Mouse (Mus musculus) CD4-positive naive resting alpha-beta T cell, adult 76 days (primary cell): Measurements from ENCODE around the gene Ccdc186. TPM values are rescaled to one million over a fixed set of nuclear protein-coding genes. Genes with fewer than 3 reads are reported as not detected.

Experiments
- total RNA-seq: library from RNA; stranded (reverse); gene quantifications from one replicate; pipeline ENCODE4 v1.2.4, GENCODE M21; 2023

Gene Ccdc186
- 52.6 TPM for total RNA-seq

DNA sequence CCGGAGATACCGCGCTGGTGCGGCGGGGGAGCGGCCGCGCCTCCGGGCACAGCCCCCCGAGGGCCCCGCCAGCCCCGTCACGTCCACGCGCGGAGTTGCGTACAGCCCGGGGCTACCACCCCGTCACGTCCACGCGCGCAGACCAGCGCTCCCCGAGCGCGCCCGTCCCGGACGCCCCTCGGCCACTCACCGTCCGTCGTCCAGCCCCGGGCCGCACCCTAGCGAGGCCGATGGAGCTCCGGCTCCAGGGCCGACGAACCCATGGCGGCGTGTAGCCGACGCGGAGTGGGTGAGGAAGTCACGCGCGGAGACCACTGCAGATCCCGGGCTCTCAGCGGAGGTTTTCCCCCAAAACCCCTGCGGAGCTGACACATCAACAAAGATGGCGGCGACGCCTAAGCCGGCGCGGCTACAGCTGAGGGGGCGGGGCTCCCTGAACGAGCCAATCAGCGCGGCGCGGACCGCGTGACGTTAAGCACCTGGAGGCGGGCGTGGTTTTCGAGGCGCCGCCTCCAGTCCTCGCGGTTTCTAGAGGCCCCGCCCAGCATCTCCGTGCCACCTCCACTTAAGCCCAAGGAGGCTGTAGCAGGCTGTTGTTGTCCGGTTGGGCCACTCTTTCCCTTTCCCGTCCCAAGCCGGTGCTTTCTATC, at the start of gene Ccdc186:
Gene Ccdc186, minus strand, starts transcription at position 393 of the 650 bp plus-strand sequence.

DNA sequence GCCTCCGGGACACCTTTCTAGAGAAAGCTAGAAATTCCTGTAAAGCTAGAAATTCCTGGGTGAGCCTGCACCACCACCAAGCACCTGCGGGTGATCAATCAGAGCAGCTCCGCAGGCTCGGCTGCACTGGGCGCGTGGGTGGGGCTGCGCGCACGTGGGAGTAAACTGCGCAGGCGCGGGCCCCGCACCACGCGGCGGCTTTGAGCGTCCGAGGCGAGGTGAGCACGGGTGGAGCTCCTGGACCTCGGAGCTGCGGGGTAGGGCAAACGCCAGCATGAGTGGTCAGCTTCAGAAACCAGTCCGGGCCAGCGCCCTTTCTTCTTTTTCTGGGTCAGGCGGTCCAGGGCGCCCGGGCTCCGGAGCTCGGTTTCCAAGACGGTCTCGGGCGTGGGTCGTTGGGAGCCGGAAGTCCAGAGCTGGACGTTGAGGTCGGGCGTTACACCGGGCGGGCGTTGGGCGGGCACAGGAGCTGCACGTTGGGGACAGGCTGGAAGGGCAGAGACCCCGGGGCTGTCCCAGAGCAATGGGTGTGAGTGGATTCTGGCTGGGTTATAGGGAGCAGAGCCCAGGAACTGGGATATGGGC, 4.1 kb upstream of the Ccdc186 start, which contains the start of gene Tdrd1:
Gene Tdrd1, plus strand, starts transcription at position 163 of the 585 bp plus-strand sequence.

Other genes starting within 250 kb of the Ccdc186 start
- 1.1 TPM for gene Adrb1, start 100.0 kb downstream of the Ccdc186 start, total RNA-seq
- not detected for gene Tdrd1, start 4.0 kb upstream of the Ccdc186 start, total RNA-seq
- not detected for gene Vwa2, start 52.1 kb upstream of the Ccdc186 start, total RNA-seq
- not detected for gene Afap1l2, start 186.0 kb upstream of the Ccdc186 start, total RNA-seq